Mouse (Mus musculus) limb, embryonic 15.5 days (tissue): ENCODE results near the gene Cpa3. TPM values are rescaled to one million over a fixed set of nuclear protein-coding genes. Genes with fewer than 3 reads are reported as not detected.
A peak's percentile ranks its signal among the peaks of the same experiment; 100 is the strongest.

ENCODE experiments used
- ATAC-seq: fragments of 200-750 bp; cut with Nextera tagmentation; 2 replicates; pipeline ENCODE4 v1.8.0; 2017; ENCODE audit warnings: low read depth, moderate TSS enrichment; ENCODE audit not compliant: insufficient number of reproducible peaks, low FRiP score, low TSS enrichment
- H3K27ac ChIP-seq: fragments of 300-500 bp; sonication (generic); 2 replicates; pipeline ENCODE4 v1.5.1; 2015; ENCODE audit warnings: moderate library complexity, mild to moderate bottlenecking, inconsistent platforms
- H3K27me3 ChIP-seq: fragments of 300-500 bp; sonication (generic); 2 replicates; pipeline ENCODE4 v1.6.1; 2015; ENCODE audit warnings: inconsistent platforms
- H3K36me3 ChIP-seq: fragments of 300-500 bp; sonication (generic); 2 replicates; pipeline ENCODE4 v1.6.1; 2015; ENCODE audit warnings: inconsistent platforms
- H3K4me1 ChIP-seq: fragments of 300-500 bp; sonication (generic); 2 replicates; pipeline ENCODE4 v1.6.1; 2015; ENCODE audit warnings: inconsistent platforms
- H3K4me2 ChIP-seq: fragments of 300-500 bp; sonication (generic); 2 replicates; pipeline ENCODE4 v1.6.1; 2015; ENCODE audit warnings: mild to moderate bottlenecking, inconsistent platforms
- H3K4me3 ChIP-seq: fragments of 300-500 bp; sonication (generic); 2 replicates; pipeline ENCODE4 v1.5.1; 2015; ENCODE audit warnings: mild to moderate bottlenecking, inconsistent platforms
- H3K9ac ChIP-seq: fragments of 300-500 bp; sonication (generic); 2 replicates; pipeline ENCODE4 v1.6.1; 2015; ENCODE audit warnings: inconsistent platforms
- H3K9me3 ChIP-seq: fragments of 300-500 bp; sonication (generic); 2 replicates; pipeline ENCODE4 v1.6.1; 2016; ENCODE audit warnings: inconsistent platforms
- WGBS: fragments of 180-500 bp; shearing (Covaris S2); methylation state at CpG from one replicate; pipeline ENCODE4 v1.1.7; 2015; 5-methylcytosine and 5-hydroxymethylcytosine counted together
- microRNA-seq: library from miRNA; unstranded; fragments of <30 nt; microRNA quantifications from one replicate; pipeline ENCODE4, GENCODE M21; 2016
- polyA plus RNA-seq: library from polyadenylated mRNA; unstranded; fragments of >200 nt; fragmentation: Nextera tagmentation; extraction: Ambion mirVana; gene quantifications from 2 replicates; pipeline ENCODE4 v1.2.1, GENCODE M21; 2015

Cpa3 gene
- polyA plus RNA-seq, 1 experiment from 2014 or later: 332 TPM

DNA sequence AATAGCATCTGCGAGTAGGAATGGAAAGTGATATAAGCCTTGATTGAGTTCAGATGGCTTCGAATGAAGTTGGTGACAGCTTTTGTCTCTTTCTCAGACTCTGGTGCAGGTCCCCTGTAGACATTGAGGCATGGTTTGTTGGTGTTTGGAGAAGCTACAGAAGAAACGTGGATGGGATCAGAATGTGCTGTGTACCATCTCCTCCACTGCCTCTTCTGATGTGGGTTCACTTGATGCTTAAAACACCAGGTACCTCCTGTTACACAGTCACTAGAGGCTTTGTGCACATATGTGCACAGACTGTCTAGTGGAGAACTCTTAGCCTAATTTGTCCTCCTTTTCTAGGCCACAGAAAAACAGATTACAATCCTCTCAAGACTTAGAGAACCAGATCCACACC is 19.8 kb downstream of the Cpa3 start:
- no peak for ATAC-seq
- no peaks in the 10 kb centered on the region for H3K9me3 ChIP-seq
- H3K27ac ChIP-seq: no peak overlapping the region
- no peaks in the 10 kb centered on the region for H3K27me3 ChIP-seq
- WGBS: 73% methylated on average over 3 of the region's 3 CpGs
- no peak overlapping the region for H3K4me2 ChIP-seq
- no peaks in the 10 kb centered on the region for H3K4me1 ChIP-seq
- no peaks in the 10 kb centered on the region for H3K36me3 ChIP-seq
- no peak overlapping the region for H3K9ac ChIP-seq
- H3K4me3 ChIP-seq: no peak overlapping the region

DNA sequence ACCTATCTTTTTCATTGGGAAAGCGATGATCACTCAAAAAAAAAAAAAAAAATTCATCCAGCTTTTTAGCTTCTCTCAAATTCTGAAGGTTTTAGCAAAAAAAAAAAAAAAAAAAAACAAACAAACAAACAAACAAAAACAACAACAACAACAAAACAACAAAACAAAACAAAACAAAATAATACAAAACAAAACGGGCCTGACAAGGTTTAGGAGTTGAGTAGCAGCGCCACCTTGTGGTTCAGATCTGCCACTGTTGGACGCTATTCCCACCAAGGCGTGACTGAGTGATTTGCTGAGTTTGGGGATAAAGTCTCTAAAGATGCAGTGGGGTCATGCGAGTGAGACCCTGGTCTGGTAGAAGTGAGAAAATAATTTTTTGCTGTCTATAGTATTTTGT is 43.1 kb downstream of the Cpa3 start:
- no peak overlapping the region for H3K27ac ChIP-seq
- H3K27me3 ChIP-seq: no peaks in the 10 kb centered on the region
- no peak for ATAC-seq
- WGBS: 28% methylated on average over 6 of the region's 6 CpGs
- no peaks in the 10 kb centered on the region for H3K9me3 ChIP-seq
- no peaks in the 10 kb centered on the region for H3K4me1 ChIP-seq
- H3K4me2 ChIP-seq: no peak overlapping the region
- no peaks in the 10 kb centered on the region for H3K36me3 ChIP-seq
- no peak overlapping the region for H3K9ac ChIP-seq
- H3K4me3 ChIP-seq: no peak overlapping the region

DNA sequence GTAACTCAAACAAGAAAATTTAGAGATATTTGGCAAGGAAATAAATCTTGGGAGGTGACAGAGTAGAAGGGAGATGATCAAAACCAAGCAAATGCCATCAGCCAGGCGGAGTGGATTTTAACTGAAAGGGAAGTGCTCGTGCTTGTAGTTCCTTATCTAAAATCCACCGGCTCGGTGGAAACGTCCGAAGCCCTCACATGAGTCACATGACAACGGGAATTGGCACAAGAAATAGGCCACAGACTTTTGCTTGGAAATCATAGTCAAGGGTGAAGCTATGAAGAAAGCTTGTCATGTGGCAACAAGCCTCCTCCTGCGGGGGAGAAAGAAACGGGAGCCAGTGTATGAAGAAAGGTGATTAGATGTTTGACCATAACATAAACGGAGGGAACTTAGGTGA is 44.1 kb downstream of the Cpa3 start:
- H3K27ac ChIP-seq: no peak overlapping the region
- H3K4me1 ChIP-seq: no peaks in the 10 kb centered on the region
- ATAC-seq: no peak
- no peak overlapping the region for H3K4me2 ChIP-seq
- H3K27me3 ChIP-seq: no peaks in the 10 kb centered on the region
- no peaks in the 10 kb centered on the region for H3K36me3 ChIP-seq
- H3K4me3 ChIP-seq: no peak overlapping the region
- WGBS: 76% methylated on average over 10 of the region's 10 CpGs
- H3K9ac ChIP-seq: no peak overlapping the region
- no peaks in the 10 kb centered on the region for H3K9me3 ChIP-seq

DNA sequence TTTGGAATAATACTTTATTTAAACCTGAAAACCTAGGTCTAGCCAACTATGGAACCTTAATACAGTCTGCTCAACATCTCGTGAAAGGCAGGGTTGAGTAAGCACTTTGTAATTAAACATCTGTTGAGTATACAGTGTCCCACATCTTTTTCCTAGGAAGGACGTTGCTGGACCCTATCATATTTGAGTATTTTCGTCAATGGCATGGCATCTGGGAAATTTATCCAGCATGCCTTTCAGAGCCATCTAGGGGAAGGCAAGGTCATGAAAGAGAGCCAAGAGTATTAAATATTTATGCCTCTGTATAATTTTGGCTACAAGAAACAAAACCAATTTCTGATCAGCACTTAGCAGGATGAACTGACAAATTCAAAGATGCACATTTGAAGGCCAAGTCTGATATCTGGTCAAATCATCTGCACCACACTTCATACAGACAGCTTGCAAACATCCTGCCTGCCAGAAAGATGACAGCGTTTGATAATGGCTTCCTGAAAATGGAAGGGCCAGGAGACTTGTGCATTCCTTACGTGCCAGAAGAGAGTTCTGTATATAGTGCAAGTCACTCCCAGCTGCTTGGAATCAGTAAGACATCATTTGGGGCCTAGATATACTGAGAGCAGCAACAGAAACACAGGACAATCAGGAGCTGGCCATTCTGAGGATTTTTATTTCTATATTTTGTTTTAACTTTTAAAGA is 52.9 kb downstream of the Cpa3 start:
- H3K36me3 ChIP-seq: no peaks in the 10 kb centered on the region
- H3K9ac ChIP-seq: no peak overlapping the region
- no peak for ATAC-seq
- WGBS: 57% methylated on average over 5 of the region's 5 CpGs
- H3K27ac ChIP-seq: no peak overlapping the region
- H3K4me3 ChIP-seq: no peak overlapping the region
- no peak overlapping the region for H3K4me2 ChIP-seq
- no peaks in the 10 kb centered on the region for H3K27me3 ChIP-seq
- H3K4me1 ChIP-seq: no peaks in the 10 kb centered on the region
- no peaks in the 10 kb centered on the region for H3K9me3 ChIP-seq

DNA sequence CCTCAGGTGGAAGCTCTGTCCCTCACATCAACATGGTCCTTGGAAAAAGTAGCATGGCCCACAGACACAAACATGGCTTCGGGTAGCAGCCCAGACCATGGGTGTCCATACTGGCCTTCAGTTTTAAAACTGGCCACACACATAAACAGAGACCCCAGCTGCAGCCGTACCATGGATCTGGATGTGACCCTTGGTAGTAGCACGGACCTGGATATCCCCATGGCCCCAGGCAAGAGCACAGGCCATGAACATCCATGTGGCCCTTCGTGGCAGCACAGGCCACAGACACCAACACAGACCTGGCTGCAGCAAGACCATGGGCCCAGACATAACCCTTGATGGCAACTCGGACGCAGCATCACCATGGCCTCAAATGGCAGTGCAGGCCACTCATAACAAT is 69.6 kb downstream of the Cpa3 start:
- Histone ChIP-seq H3K9me3 (no peaks in the 10 kb centered on the region), H3K4me1 (no peaks in the 10 kb centered on the region), H3K4me2 (no peak overlapping the region), H3K27ac (no peak overlapping the region), H3K27me3 (no peaks in the 10 kb centered on the region), H3K36me3 (no peaks in the 10 kb centered on the region), H3K9ac (no peak overlapping the region), H3K4me3 (no peak overlapping the region)
- no peak for ATAC-seq
- 92% methylated on average over 6 of the region's 6 CpGs for WGBS

DNA sequence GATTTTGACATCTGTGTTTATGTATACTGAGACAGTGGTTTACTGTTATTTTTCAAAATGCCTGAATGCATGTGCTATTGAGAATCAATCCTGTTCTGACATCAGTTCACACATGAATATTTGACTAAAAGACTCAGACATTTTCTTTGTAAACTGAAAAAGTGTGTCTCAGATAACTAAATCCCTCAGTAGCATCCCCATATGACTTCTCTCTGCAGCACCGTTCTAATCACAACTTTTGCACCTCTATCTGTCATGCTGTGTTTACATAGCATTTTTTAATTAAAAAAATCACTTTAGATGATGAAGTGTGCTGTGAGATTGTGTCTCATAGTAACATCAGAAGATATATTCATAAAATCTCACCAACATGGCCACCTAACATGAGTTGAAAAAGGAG is 74.5 kb downstream of the Cpa3 start:
- H3K9me3 ChIP-seq: no peaks in the 10 kb centered on the region
- H3K36me3 ChIP-seq: no peaks in the 10 kb centered on the region
- no peaks in the 10 kb centered on the region for H3K4me1 ChIP-seq
- H3K9ac ChIP-seq: no peak overlapping the region
- ATAC-seq: no peak
- H3K4me2 ChIP-seq: no peak overlapping the region
- H3K27ac ChIP-seq: no peak overlapping the region
- WGBS: 85% methylated on average over 1 of the region's 1 CpGs
- no peaks in the 10 kb centered on the region for H3K27me3 ChIP-seq
- no peak overlapping the region for H3K4me3 ChIP-seq

Small RNA genes within 50 kb of the gene (microRNA-seq; reads per million reads assigned to microRNA genes)
- gene Mir7007: 4.9 reads per million, percentile 16 among the genes with 10 or more reads in this experiment

Other genes with a start within 250 kb of the Cpa3 start
- gene Hps3, start 206.9 kb downstream of the Cpa3 start, polyA plus RNA-seq: 8.3 and 9.3 TPM in 2 replicates
- gene Hltf, start 184.4 kb downstream of the Cpa3 start, polyA plus RNA-seq: 14.7 and 19.6 TPM in 2 replicates
- gene Gyg, start 86.9 kb downstream of the Cpa3 start, polyA plus RNA-seq: 36.2 and 41.7 TPM in 2 replicates
- 0.51 and 0.55 TPM in 2 replicates for gene Cpb1, start 33.6 kb upstream of the Cpa3 start, polyA plus RNA-seq
- 0.13 and 0.29 TPM in 2 replicates for gene Agtr1b, start 125.0 kb upstream of the Cpa3 start, polyA plus RNA-seq